Mouse (Mus musculus) layer of hippocampus, adult 9-11 months (tissue): ENCODE results near the gene Hoxc6.
A peak's percentile ranks its signal among the peaks of the same experiment; 100 is the strongest.

ENCODE experiments used
- DNase-seq: peaks from one replicate; pipeline ENCODE4 v3.0.0; 2022

Gene Hoxc6

GRCm38 (mm10) chr15:102969296-102969695, 28.8 kb upstream of the Hoxc6 start:
- no peak for DNase-seq

GRCm38 (mm10) chr15:102970740-102971139, 27.3 kb upstream of the Hoxc6 start:
- DNase-seq, result no peak

GRCm38 (mm10) chr15:102972254-102972653, 25.8 kb upstream of the Hoxc6 start:
- DNase-seq, result no peak

GRCm38 (mm10) chr15:102972753-102973152, 25.3 kb upstream of the Hoxc6 start:
- DNase-seq, result no peak

GRCm38 (mm10) chr15:102975034-102975433, 23.0 kb upstream of the Hoxc6 start:
- DNase-seq, result no peak

GRCm38 (mm10) chr15:102975688-102976111, 22.4 kb upstream of the Hoxc6 start:
- DNase-seq, result no peak

- no peak for DNase-seq
Observed at GRCm38 (mm10) chr15:102976171-102976570, 21.9 kb upstream of the Hoxc6 start, which contains the start of gene Hoxc9. Gene Hoxc9 (plus strand): TSS chr15:102976439.

GRCm38 (mm10) chr15:102976631-102977422, 21.2 kb upstream of the Hoxc6 start:
- DNase-seq, result no peak

- DNase-seq, result no peak
Observed at GRCm38 (mm10) chr15:102977423-102977974, 20.6 kb upstream of the Hoxc6 start.

- DNase-seq, result no peak
Observed at GRCm38 (mm10) chr15:102978615-102979515, 19.2 kb upstream of the Hoxc6 start.

- no peak for DNase-seq
Observed at GRCm38 (mm10) chr15:102979936-102980335, 18.1 kb upstream of the Hoxc6 start.

GRCm38 (mm10) chr15:102980352-102980751, 17.7 kb upstream of the Hoxc6 start:
- DNase-seq, result no peak

GRCm38 (mm10) chr15:102980912-102981311, 17.1 kb upstream of the Hoxc6 start:
- DNase-seq, result no peak

- DNase-seq, result no peak
Observed at GRCm38 (mm10) chr15:102981379-102982288, 16.4 kb upstream of the Hoxc6 start.

GRCm38 (mm10) chr15:102983716-102984115, 14.3 kb upstream of the Hoxc6 start:
- DNase-seq, result no peak

GRCm38 (mm10) chr15:102984521-102984920, 13.5 kb upstream of the Hoxc6 start:
- no peak for DNase-seq

- no peak for DNase-seq
Observed at GRCm38 (mm10) chr15:102984925-102985324, 13.1 kb upstream of the Hoxc6 start.

- peak; percentile 66 for DNase-seq
Observed at GRCm38 (mm10) chr15:102987124-102987833, 10.8 kb upstream of the Hoxc6 start.

- DNase-seq, result no peak
Observed at GRCm38 (mm10) chr15:102988078-102988477, 10.0 kb upstream of the Hoxc6 start.

- DNase-seq, result no peak
Observed at GRCm38 (mm10) chr15:102990461-102991397, 7.3 kb upstream of the Hoxc6 start, which contains the start of gene Hoxc8. Gene Hoxc8 (plus strand): TSS chr15:102990607.
